Mouse (Mus musculus) layer of hippocampus, adult 2 months (tissue): ENCODE data around the gene Stpg3. TPM values are rescaled to one million over a fixed set of nuclear protein-coding genes. Genes with fewer than 3 reads are reported as not detected.

Experiments
- DNase-seq, 2 experiments: peaks; one replicate each; pipeline ENCODE4 v3.0.0; 2022; ENCODE audit warnings: low spot score in 2 of 2
- H3K27ac ChIP-seq: fragments of 200-600 bp; 2 replicates; pipeline ENCODE4 v1.8.1; 2022
- H3K4me3 ChIP-seq: fragments of 200-600 bp; 2 replicates; pipeline ENCODE4 v1.8.1; 2022; ENCODE audit warnings: mild to moderate bottlenecking
- CTCF ChIP-seq: fragments of 200-600 bp; conservative IDR thresholded peaks from 2 replicates; pipeline ENCODE4 v1.8.1; 2022; ENCODE audit warnings: antibody characterized with exemption, mild to moderate bottlenecking, moderate library complexity
- total RNA-seq, 2 experiments: library from RNA; stranded (reverse); gene quantifications; 2 replicates each; pipeline ENCODE4 v1.2.3; 2021

The Stpg3 gene
- total RNA-seq, 2 experiments from 2014 or later = 0.33 TPM; not detected in 1

GRCm38 (mm10) chr2:25169778-25170177 is 44.7 kb downstream of the Stpg3 start:
- no peak for TF ChIP-seq CTCF
- Histone ChIP-seq H3K27ac (no peak overlapping the region), H3K4me3 (no peak overlapping the region)
- DNase-seq = no peak

GRCm38 (mm10) chr2:25168665-25168978 is 45.8 kb downstream of the Stpg3 start:
- no peak for DNase-seq
- TF ChIP-seq CTCF = no peak
- Histone ChIP-seq H3K27ac (peak overlapping the region; percentile 83), H3K4me3 (peak overlapping the region; percentile 55)

- DNase-seq = peak in 1 of 2 experiments; percentile 40
- TF ChIP-seq CTCF = no peak
- H3K27ac ChIP-seq = peak overlapping the region; percentile 83
- H3K4me3 ChIP-seq = peak overlapping the region; percentile 55
These were observed 46.3 kb downstream of the Stpg3 start for GRCm38 (mm10) chr2:25167919-25168664.

- peak overlapping the region; percentile 83 for H3K27ac ChIP-seq
- TF ChIP-seq CTCF = no peak
- DNase-seq = no peak
- peak overlapping the region; percentile 55 for H3K4me3 ChIP-seq
These were observed 47.0 kb downstream of the Stpg3 start for GRCm38 (mm10) chr2:25167481-25167880.

Other genes starting within 250 kb of the Stpg3 start
- 10 to 100 TPM; 84.0 to 86.9 TPM for gene Mrpl41, start 239.5 kb downstream of the Stpg3 start, total RNA-seq
- 10 to 100 TPM; 30.7 to 31.4 TPM for gene Pnpla7, start 238.6 kb downstream of the Stpg3 start, total RNA-seq
- gene Nsmf, start 160.3 kb downstream of the Stpg3 start, total RNA-seq = 1,000 to 10,000 TPM in 1 of 2 experiments, 100 to 1,000 TPM in 1; 975 to 1,037 TPM
- not detected for gene Entpd8, start 134.3 kb downstream of the Stpg3 start, total RNA-seq
- gene Noxa1, start 119.5 kb downstream of the Stpg3 start, total RNA-seq = not detected
- 10 to 100 TPM; 21.3 to 21.9 TPM for gene Nrarp, start 33.9 kb downstream of the Stpg3 start, total RNA-seq
- 1 to 10 TPM; 2.2 to 3.0 TPM for gene Tor4a, start 17.8 kb downstream of the Stpg3 start, total RNA-seq
- 10 to 100 TPM; 57.0 to 58.5 TPM for gene Nelfb, start 3.1 kb downstream of the Stpg3 start, total RNA-seq
- not detected for gene Fam166a, start 4.1 kb upstream of the Stpg3 start, total RNA-seq
- gene Tubb4b, start 10.1 kb upstream of the Stpg3 start, total RNA-seq = 100 to 1,000 TPM; 305 to 309 TPM
- not detected for gene Slc34a3, start 19.7 kb upstream of the Stpg3 start, total RNA-seq
- not detected for gene Rnf224, start 22.1 kb upstream of the Stpg3 start, total RNA-seq
- gene Rnf208, start 27.6 kb upstream of the Stpg3 start, total RNA-seq = 100 to 1,000 TPM; 228 to 232 TPM
- not detected for gene Cysrt1, start 27.8 kb upstream of the Stpg3 start, total RNA-seq
- gene AL732309.1, start 32.2 kb upstream of the Stpg3 start, total RNA-seq = 1 to 10 TPM; 2.2 to 2.4 TPM
- 10 to 100 TPM; 35.1 to 35.8 TPM for gene Tmem203, start 40.8 kb upstream of the Stpg3 start, total RNA-seq
- gene Tprn, start 48.0 kb upstream of the Stpg3 start, total RNA-seq = 10 to 100 TPM; 21.5 to 23.8 TPM
- 10 to 100 TPM; 64.5 to 69.3 TPM for gene Ssna1, start 57.8 kb upstream of the Stpg3 start, total RNA-seq
- 10 to 100 TPM; 84.6 to 84.7 TPM for gene Anapc2, start 57.8 kb upstream of the Stpg3 start, total RNA-seq
- gene Tmem210, start 73.5 kb upstream of the Stpg3 start, total RNA-seq = not detected
- gene Lrrc26, start 75.3 kb upstream of the Stpg3 start, total RNA-seq = not detected
- gene Grin1, start 104.5 kb upstream of the Stpg3 start, total RNA-seq = 100 to 1,000 TPM; 443 to 449 TPM
- 10 to 100 TPM; 56.4 to 58.0 TPM for gene Man1b1, start 117.7 kb upstream of the Stpg3 start, total RNA-seq
- gene Dpp7, start 141.7 kb upstream of the Stpg3 start, total RNA-seq = 10 to 100 TPM; 32.1 to 36.2 TPM
- gene Uap1l1, start 151.0 kb upstream of the Stpg3 start, total RNA-seq = 10 to 100 TPM; 14.6 to 19.8 TPM
- gene Sapcd2, start 157.7 kb upstream of the Stpg3 start, total RNA-seq = 1 to 10 TPM; 3.0 to 4.0 TPM
- 10 to 100 TPM; 14.6 to 16.6 TPM for gene Entpd2, start 181.2 kb upstream of the Stpg3 start, total RNA-seq
- 100 to 1,000 TPM; 429 to 433 TPM for gene Npdc1, start 184.7 kb upstream of the Stpg3 start, total RNA-seq
- under 1 TPM in 1 of 2 experiments, not detected in 1; 0.37 TPM for gene Fut7, start 208.6 kb upstream of the Stpg3 start, total RNA-seq
- 100 to 1,000 TPM; 159 to 167 TPM for gene Abca2, start 214.1 kb upstream of the Stpg3 start, total RNA-seq
- under 1 TPM in 1 of 2 experiments, not detected in 1; 0.49 TPM for gene Clic3, start 242.2 kb upstream of the Stpg3 start, total RNA-seq
- gene Paxx, start 246.5 kb upstream of the Stpg3 start, total RNA-seq = 10 to 100 TPM; 55.7 to 62.1 TPM